Comparison of ENCODE assay signal across 8 mouse cellular contexts in genomic region chr3:93568428-93569040, GRCm38 (mm10). TPM values are rescaled to one million over a fixed set of nuclear protein-coding genes. Genes with fewer than 3 reads are reported as not detected.
DNase-seq lines count a peak whose midpoint lies in the region; ATAC-seq and TF ChIP-seq lines count a peak whose summit lies in the region.

No protein-coding gene starts in this region.

- no peak overlapping the region for H3K4me3 ChIP-seq in cortical plate, adult 2 months (ENCODE audit: insufficient read depth, low read length)
- no peak overlapping the region for H3K4me3 ChIP-seq in heart, embryonic 16.5 days (ENCODE audit: low read length)
- no peak overlapping the region for H3K4me3 ChIP-seq in layer of hippocampus, adult 2 months
- no peak overlapping the region for H3K4me3 ChIP-seq in neural tube, embryonic 15.5 days (replicated peaks)

- H3K9me3 ChIP-seq in heart, embryonic 16.5 days (replicated peaks; ENCODE audit: control insufficient read depth, low read length): no peaks in the 10 kb centered on the region
- no peaks in the 10 kb centered on the region for H3K9me3 ChIP-seq in neural tube, embryonic 15.5 days (replicated peaks)

- peak; percentile 58 to 76 for DNase-seq in frontal cortex, adult 2 months (ENCODE audit: extremely low spot score in 1 of 2, low spot score in 1 of 2)
- DNase-seq in frontal cortex, postnatal 10 days (ENCODE audit: low spot score in 2 of 2): no peak
- DNase-seq in layer of hippocampus, adult 2 months (ENCODE audit: low spot score in 2 of 2): peak; percentile 44 to 66
- DNase-seq in B cell, adult 2 months: no peak
- DNase-seq in thymus, postnatal 14 days: no peak

- H3K9ac ChIP-seq in heart, embryonic 16.5 days (ENCODE audit: low read length): no peak overlapping the region
- H3K9ac ChIP-seq in neural tube, embryonic 15.5 days (replicated peaks): no peak overlapping the region

- no peak for TF ChIP-seq CTCF in cortical plate, adult 2 months (IDR thresholded peaks at IDR 0.05; ENCODE audit: extremely low read depth, insufficient read depth, low read length)
- no peak for TF ChIP-seq CTCF in layer of hippocampus, adult 2 months (conservative IDR thresholded peaks at IDR 0.05)

- H3K4me1 ChIP-seq in cortical plate, adult 2 months (ENCODE audit: control insufficient read depth, insufficient read depth, low read length): no peaks in the 10 kb centered on the region
- H3K4me1 ChIP-seq in heart, embryonic 16.5 days (ENCODE audit: control insufficient read depth, insufficient read depth, low read length): peaks cover 4% of the 10 kb centered on the region; the same call in 1 of the 2 replicates
- 0 out of 2 replicates have a peak, but pooled peaks cover 3% of the 10 kb centered on the region for H3K4me1 ChIP-seq in neural tube, embryonic 15.5 days

- WGBS in heart, embryonic 16.5 days: 36% methylated on average over 7 of the region's 7 CpGs
- 59% methylated on average over 7 of the region's 7 CpGs for WGBS in neural tube, embryonic 15.5 days

- no peaks in the 10 kb centered on the region for H3K27me3 ChIP-seq in heart, embryonic 16.5 days (ENCODE audit: control insufficient read depth, insufficient read depth, low read length)
- H3K27me3 ChIP-seq in neural tube, embryonic 15.5 days (replicated peaks): no peaks in the 10 kb centered on the region

- H3K27ac ChIP-seq in cortical plate, adult 2 months (ENCODE audit: insufficient read depth, low read length): 0 out of 2 replicates have a peak overlapping the region, but pooled peaks have one; percentile 67
- H3K27ac ChIP-seq in heart, embryonic 16.5 days (ENCODE audit: low read length): peak overlapping the region; percentile 84
- peak overlapping the region; percentile 53; the same call in 1 of the 2 replicates for H3K27ac ChIP-seq in layer of hippocampus, adult 2 months
- H3K27ac ChIP-seq in neural tube, embryonic 15.5 days (replicated peaks): 0 out of 2 replicates have a peak overlapping the region, but pooled peaks have one; percentile 1

- H3K4me2 ChIP-seq in heart, embryonic 16.5 days (ENCODE audit: low read depth, low read length): peak overlapping the region; percentile 42
- H3K4me2 ChIP-seq in neural tube, embryonic 15.5 days: no peak overlapping the region

- ATAC-seq in heart, embryonic 16.5 days (replicated peaks; ENCODE audit: extremely low read depth, insufficient read depth, low FRiP score): peak; percentile 86
- ATAC-seq in neural tube, embryonic 15.5 days (ENCODE audit: low FRiP score): peak; percentile 55; the same call in 1 of the 2 replicates

- no peak for TF ChIP-seq POLR2A in cortical plate, adult 2 months (IDR thresholded peaks at IDR 0.05; ENCODE audit: extremely low read depth, insufficient read depth, low read length)

- H3K36me3 ChIP-seq in heart, embryonic 16.5 days (ENCODE audit: control insufficient read depth, insufficient read depth): peaks cover 10% of the 10 kb centered on the region
- no peaks in the 10 kb centered on the region for H3K36me3 ChIP-seq in neural tube, embryonic 15.5 days

RNA-seq across cellular contexts. Expression of gene S100a10, which starts 13.7 kb away (rescaled TPM):
- polyA plus RNA-seq in frontal cortex, adult 2 months (2012; rRNA removed): 63.1 and 65.8 TPM in 2 replicates
- 45.9 and 56.7 TPM in 2 replicates for polyA plus RNA-seq in cortical plate, adult 2 months (2012; rRNA removed)
- polyA plus RNA-seq in heart, embryonic 16.5 days (2015; fragmentation: Nextera tagmentation; extraction: Ambion mirVana): 222 and 243 TPM in 2 replicates
- 10 to 100 TPM; 18.7 to 23.6 TPM for total RNA-seq in layer of hippocampus, adult 2 months (2021)
- polyA plus RNA-seq in neural tube, embryonic 15.5 days (2015; fragmentation: Nextera tagmentation; extraction: Ambion mirVana): 284 and 336 TPM in 2 replicates

RNA-seq across cellular contexts. Expression of gene S100a11, which starts 48.2 kb away (rescaled TPM):
- polyA plus RNA-seq in frontal cortex, adult 2 months (2012; rRNA removed): 20.6 and 23.9 TPM in 2 replicates
- 20.9 and 21.5 TPM in 2 replicates for polyA plus RNA-seq in cortical plate, adult 2 months (2012; rRNA removed)
- 709 and 778 TPM in 2 replicates for polyA plus RNA-seq in heart, embryonic 16.5 days (2015; fragmentation: Nextera tagmentation; extraction: Ambion mirVana)
- 1 to 10 TPM; 6.8 to 7.4 TPM for total RNA-seq in layer of hippocampus, adult 2 months (2021)
- polyA plus RNA-seq in neural tube, embryonic 15.5 days (2015; fragmentation: Nextera tagmentation; extraction: Ambion mirVana): 235 and 481 TPM in 2 replicates

Comparison
In these comparisons a context has a peak if more than half of its experiments do, and no peak if none do; other contexts are left out.
1. DNase-seq: peak in frontal cortex, adult 2 months (2 of 2) and layer of hippocampus, adult 2 months (2 of 2); none in frontal cortex, postnatal 10 days (0 of 2), B cell, adult 2 months (0 of 2) and thymus, postnatal 14 days (single experiment).
2. H3K27ac ChIP-seq: peak in every context shown above with its lines; median percentile 84 in heart, embryonic 16.5 days; 67 in cortical plate, adult 2 months; 53 in layer of hippocampus, adult 2 months; 1 in neural tube, embryonic 15.5 days.